In genomic region chr11:85889730-85890562, GRCm38 (mm10) we compare ENCODE assay signal across 14 mouse cellular contexts. TPM values are rescaled to one million over a fixed set of nuclear protein-coding genes. Genes with fewer than 3 reads are reported as not detected.
DNase-seq lines count a peak whose midpoint lies in the region; ATAC-seq and TF ChIP-seq lines count a peak whose summit lies in the region.
"Had no signal": no experiment of that assay in that cellular context is flagged by ENCODE, and none has a peak within 500 bp of the region (broad histone marks: within the 10 kb centered on the region; RNA-seq: fewer than 3 reads in every experiment).

No protein-coding gene starts in this region.

- no peaks in the 10 kb centered on the region; the same call in 1 of the 2 replicates for H3K4me1 ChIP-seq in intestine, postnatal 0 days (replicated peaks; ENCODE audit: control insufficient read depth, insufficient read depth, low read length)
- peaks cover 24% of the 10 kb centered on the region for H3K4me1 ChIP-seq in intestine, embryonic 15.5 days (replicated peaks)
- peaks cover 2% of the 10 kb centered on the region for H3K4me1 ChIP-seq in ES-Bruce4 (ENCODE audit: control insufficient read depth, insufficient read depth, low read length)
- peaks cover 30% of the 10 kb centered on the region for H3K4me1 ChIP-seq in limb, embryonic 14.5 days (ENCODE audit: control insufficient read depth, insufficient read depth, low read length)

- H3K36me3 ChIP-seq in intestine, postnatal 0 days (ENCODE audit: control insufficient read depth, insufficient read depth): no peaks in the 10 kb centered on the region
- H3K36me3 ChIP-seq in intestine, embryonic 15.5 days: no peaks in the 10 kb centered on the region
- no peaks in the 10 kb centered on the region for H3K36me3 ChIP-seq in ES-Bruce4 (ENCODE audit: control insufficient read depth, insufficient read depth, low read length, poor library complexity, severe bottlenecking)
- no peaks in the 10 kb centered on the region; the same call in 1 of the 2 replicates for H3K36me3 ChIP-seq in limb, embryonic 14.5 days (ENCODE audit: control insufficient read depth, insufficient read depth, low read length)
- H3K36me3 ChIP-seq: G1E; liver, embryonic 15.5 days; neural tube, embryonic 13.5 days had no signal

- WGBS in intestine, postnatal 0 days: 21% methylated on average over 47 of the region's 47 CpGs
- WGBS in intestine, embryonic 15.5 days: 11% methylated on average over 47 of the region's 47 CpGs
- WGBS in limb, embryonic 14.5 days: 8% methylated on average over 47 of the region's 47 CpGs

- no peak for TF ChIP-seq POLR2A in ES-Bruce4 (IDR thresholded peaks at IDR 0.05; ENCODE audit: insufficient read depth, low read length)
- TF ChIP-seq POLR2A in limb, embryonic 14.5 days (IDR thresholded peaks at IDR 0.05; ENCODE audit: borderline replicate concordance, extremely low read depth, insufficient read depth, insufficient read length): no peak

- no peak for TF ChIP-seq CTCF in intestine, postnatal 0 days (IDR thresholded peaks at IDR 0.05; ENCODE audit: low read depth)
- TF ChIP-seq CTCF in ES-Bruce4 (IDR thresholded peaks at IDR 0.05; ENCODE audit: low read depth, low read length): no peak

- H3K4me3 ChIP-seq in intestine, postnatal 0 days (ENCODE audit: low read depth, low read length): peak overlapping the region; percentile 2; the same call in 1 of the 2 replicates
- H3K4me3 ChIP-seq in intestine, embryonic 15.5 days (replicated peaks): no peak overlapping the region
- peak overlapping the region; percentile 9 for H3K4me3 ChIP-seq in ES-Bruce4 (ENCODE audit: low read depth, low read length)
- H3K4me3 ChIP-seq in limb, embryonic 14.5 days (replicated peaks; ENCODE audit: low read length): peak overlapping the region; percentile 59
- H3K4me3 ChIP-seq: liver, embryonic 15.5 days; neural tube, embryonic 13.5 days had no signal

- H3K27ac ChIP-seq in intestine, postnatal 0 days (ENCODE audit: low read depth, low read length): no peak overlapping the region
- no peak overlapping the region for H3K27ac ChIP-seq in intestine, embryonic 15.5 days
- H3K27ac ChIP-seq in ES-Bruce4 (ENCODE audit: insufficient read depth, low read length): no peak overlapping the region
- H3K27ac ChIP-seq in limb, embryonic 14.5 days (replicated peaks; ENCODE audit: low read depth, low read length): peak overlapping the region; percentile 93
- H3K27ac ChIP-seq: liver, embryonic 15.5 days; neural tube, embryonic 13.5 days had no signal

- no peak for TF ChIP-seq EP300 in ES-Bruce4 (IDR thresholded peaks at IDR 0.05; ENCODE audit: insufficient read depth, low read depth, low read length)

- H3K9ac ChIP-seq in intestine, postnatal 0 days (ENCODE audit: low read depth, low read length): no peak overlapping the region
- no peak overlapping the region for H3K9ac ChIP-seq in intestine, embryonic 15.5 days
- no peak overlapping the region for H3K9ac ChIP-seq in ES-Bruce4 (ENCODE audit: low read depth, poor library complexity, severe bottlenecking)
- peak overlapping the region; percentile 92 for H3K9ac ChIP-seq in limb, embryonic 14.5 days (ENCODE audit: low read depth, low read length, severe bottlenecking)
- H3K9ac ChIP-seq: liver, embryonic 15.5 days; neural tube, embryonic 13.5 days had no signal

- ATAC-seq in intestine, postnatal 0 days: 0 out of 2 replicates have a peak, but pooled peaks have one; percentile 20
- ATAC-seq in intestine, embryonic 15.5 days: no peak
- peak; percentile 51 for ATAC-seq in limb, embryonic 14.5 days (ENCODE audit: low FRiP score, low read depth)

- peaks cover 97% of the 10 kb centered on the region for H3K27me3 ChIP-seq in intestine, postnatal 0 days (replicated peaks; ENCODE audit: control insufficient read depth, insufficient read depth, low read length)
- H3K27me3 ChIP-seq in intestine, embryonic 15.5 days (replicated peaks): peaks cover 88% of the 10 kb centered on the region
- peaks cover 24% of the 10 kb centered on the region for H3K27me3 ChIP-seq in ES-Bruce4 (ENCODE audit: control insufficient read depth, insufficient read depth, low read length, poor library complexity, severe bottlenecking)
- peaks cover 49% of the 10 kb centered on the region for H3K27me3 ChIP-seq in limb, embryonic 14.5 days (ENCODE audit: control insufficient read depth, insufficient read depth, low read length)

- DNase-seq in embryo, embryonic 11 days: peak; percentile 42
- no peak for DNase-seq in limb, embryonic 14.5 days (ENCODE audit: low spot score)
- DNase-seq in frontal cortex, adult 2 months (ENCODE audit: extremely low spot score in 1 of 2, low spot score in 1 of 2): no peak
- no peak for DNase-seq in spleen, postnatal 14 days (ENCODE audit: low spot score in 2 of 2)
- DNase-seq in right cerebral cortex, adult 2 months (ENCODE audit: low spot score in 2 of 2): no peak
- DNase-seq: adrenal gland, adult 8-10 months; cerebellum, adult 11 months had no signal

- no peak overlapping the region for H3K4me2 ChIP-seq in intestine, postnatal 0 days (replicated peaks; ENCODE audit: low read depth)
- H3K4me2 ChIP-seq in intestine, embryonic 15.5 days (replicated peaks): no peak overlapping the region
- peak overlapping the region; percentile 73 for H3K4me2 ChIP-seq in limb, embryonic 14.5 days (replicated peaks; ENCODE audit: low read depth, low read length, severe bottlenecking)
- H3K4me2 ChIP-seq: liver, embryonic 15.5 days; neural tube, embryonic 13.5 days had no signal

- H3K9me3 ChIP-seq in intestine, postnatal 0 days (ENCODE audit: control insufficient read depth): no peaks in the 10 kb centered on the region
- no peaks in the 10 kb centered on the region for H3K9me3 ChIP-seq in intestine, embryonic 15.5 days
- H3K9me3 ChIP-seq in ES-Bruce4 (replicated peaks; ENCODE audit: control insufficient read depth, insufficient read depth, low read length, poor library complexity, severe bottlenecking): no peaks in the 10 kb centered on the region
- H3K9me3 ChIP-seq in limb, embryonic 14.5 days (ENCODE audit: control insufficient read depth, low read length): no peaks in the 10 kb centered on the region
- H3K9me3 ChIP-seq: G1E; liver, embryonic 15.5 days; neural tube, embryonic 13.5 days had no signal

RNA-seq across cellular contexts. Expression of gene Tbx4, which starts 3.7 kb away (rescaled TPM):
- not detected in 2 replicates for polyA plus RNA-seq in intestine, postnatal 0 days (2015; fragmentation: Nextera tagmentation; extraction: Ambion mirVana)
- 0.16 TPM in 1 of 2 replicates, not detected in the other for polyA plus RNA-seq in intestine, embryonic 15.5 days (2015; fragmentation: Nextera tagmentation; extraction: Ambion mirVana)
- 0.62 and 0.69 TPM in 2 replicates for polyA plus RNA-seq in ES-Bruce4 (2011; ENCODE audit: insufficient read depth, insufficient read length, low read depth, missing spikeins)
- 37.5 and 52.7 TPM in 2 replicates for polyA plus RNA-seq in limb, embryonic 14.5 days (2012; rRNA removed)
- 15.5 and 20.0 TPM in 2 replicates for polyA plus RNA-seq in limb, embryonic 14.5 days (2014; fragmentation: Nextera tagmentation; extraction: Ambion mirVana)
- 0.30 and 0.48 TPM in 2 replicates for polyA plus RNA-seq in frontal cortex, adult 2 months (2012; rRNA removed)
- polyA plus RNA-seq: G1E; liver, embryonic 15.5 days had no signal

RNA-seq across cellular contexts. Expression of gene Gm11444, which starts 39.8 kb away (rescaled TPM):
- polyA plus RNA-seq in intestine, postnatal 0 days (2015; fragmentation: Nextera tagmentation; extraction: Ambion mirVana): not detected in 2 replicates
- polyA plus RNA-seq in intestine, embryonic 15.5 days (2015; fragmentation: Nextera tagmentation; extraction: Ambion mirVana): not detected in 2 replicates
- polyA plus RNA-seq in ES-Bruce4 (2011; ENCODE audit: insufficient read depth, insufficient read length, low read depth, missing spikeins): not detected in 2 replicates
- polyA plus RNA-seq in limb, embryonic 14.5 days (2012; rRNA removed): not detected in 2 replicates
- polyA plus RNA-seq in limb, embryonic 14.5 days (2014; fragmentation: Nextera tagmentation; extraction: Ambion mirVana): not detected in 2 replicates
- not detected in 2 replicates for polyA plus RNA-seq in frontal cortex, adult 2 months (2012; rRNA removed)
- polyA plus RNA-seq: G1E; gonadal fat pad, adult 2 months; liver, embryonic 15.5 days; neural tube, embryonic 13.5 days had no signal

RNA-seq across cellular contexts. Expression of gene Tbx2, which starts 57.6 kb away (rescaled TPM):
- 3.0 and 3.3 TPM in 2 replicates for polyA plus RNA-seq in intestine, postnatal 0 days (2015; fragmentation: Nextera tagmentation; extraction: Ambion mirVana)
- polyA plus RNA-seq in intestine, embryonic 15.5 days (2015; fragmentation: Nextera tagmentation; extraction: Ambion mirVana): 4.9 and 5.6 TPM in 2 replicates
- 0.16 and 0.24 TPM in 2 replicates for polyA plus RNA-seq in ES-Bruce4 (2011; ENCODE audit: insufficient read depth, insufficient read length, low read depth, missing spikeins)
- 31.7 and 39.1 TPM in 2 replicates for polyA plus RNA-seq in limb, embryonic 14.5 days (2012; rRNA removed)
- 6.5 and 9.3 TPM in 2 replicates for polyA plus RNA-seq in limb, embryonic 14.5 days (2014; fragmentation: Nextera tagmentation; extraction: Ambion mirVana)
- 3.0 and 4.2 TPM in 2 replicates for polyA plus RNA-seq in frontal cortex, adult 2 months (2012; rRNA removed)
